Mouse (Mus musculus) MEL (cell line): Measurements from ENCODE around the gene Casc4. TPM values are rescaled to one million over a fixed set of nuclear protein-coding genes. Genes with fewer than 3 reads are reported as not detected.
"Not testable (repeated sequence)": the region's sequence is repeated elsewhere in the genome, so short reads cannot be mapped to it uniquely, and the experiment has no call there.

Experiments used
- DNase-seq: peaks from one replicate; pipeline ENCODE4 v3.0.0; 2011; ENCODE audit warnings: low read depth, low spot score
- H3K27ac ChIP-seq: 2 replicates; pipeline ENCODE4 v1.5.1; 2012; ENCODE audit warnings: low read depth, mild to moderate bottlenecking, control low read depth, low read length, moderate library complexity; ENCODE audit not compliant: control insufficient read depth
- H3K27me3 ChIP-seq, 2 experiments: fragments of 150-350 bp in 1 of 2; sonication (generic) in 1 of 2; 2 replicates each; pipeline ENCODE4 v1.6.1; 2012; ENCODE audit warnings: low read length in 2 of 2, mild to moderate bottlenecking in 2 of 2, improper control_type of control experiment in 1 of 2, moderate library complexity in 1 of 2; ENCODE audit not compliant: insufficient read depth in 2 of 2, control insufficient read depth in 1 of 2
- H3K36me3 ChIP-seq, 2 experiments: 2 replicates each; pipeline ENCODE4 v1.6.1; 2012 to 2014; ENCODE audit warnings: low read length in 2 of 2, improper control_type of control experiment in 1 of 2, inconsistent platforms in 1 of 2, mild to moderate bottlenecking in 1 of 2; ENCODE audit not compliant: insufficient read depth in 2 of 2, control insufficient read depth in 1 of 2
- H3K4me1 ChIP-seq, 2 experiments: fragments of 150-350 bp in 1 of 2; sonication (generic) in 1 of 2; 2 replicates each; pipeline ENCODE4 v1.6.1; 2012; ENCODE audit warnings: low read length in 2 of 2, improper control_type of control experiment in 1 of 2, mild to moderate bottlenecking in 1 of 2; ENCODE audit not compliant: insufficient read depth in 2 of 2, control insufficient read depth in 1 of 2
- H3K4me3 ChIP-seq, 2 experiments: fragments of 150-350 bp in 1 of 2; sonication (generic) in 1 of 2; 2 replicates each; pipeline ENCODE4 v1.5.1; 2012; ENCODE audit warnings: low read depth in 2 of 2, low read length in 2 of 2, mild to moderate bottlenecking in 2 of 2, moderate library complexity in 2 of 2, control low read depth in 1 of 2, improper control_type of control experiment in 1 of 2; ENCODE audit not compliant: control insufficient read depth in 1 of 2, insufficient read depth in 1 of 2
- H3K79me2 ChIP-seq: 2 replicates; pipeline ENCODE4 v1.6.1; 2012; ENCODE audit warnings: mild to moderate bottlenecking, low read length, moderate library complexity; ENCODE audit not compliant: control insufficient read depth, poor library complexity, insufficient read depth
- H3K9ac ChIP-seq: 2 replicates; pipeline ENCODE4 v1.6.1; 2012; ENCODE audit warnings: low read depth, mild to moderate bottlenecking, control low read depth, low read length, moderate library complexity; ENCODE audit not compliant: control insufficient read depth, poor library complexity, severe bottlenecking
- H3K9me3 ChIP-seq: fragments of 150-350 bp; sonication (generic); replicated peaks from 2 replicates; pipeline ENCODE4 v1.6.1; 2012; ENCODE audit warnings: mild to moderate bottlenecking, low read length, improper control_type of control experiment, moderate library complexity; ENCODE audit not compliant: insufficient read depth
- CHD1 ChIP-seq: IDR thresholded peaks from 2 replicates; pipeline ENCODE4 v1.6.1; 2012; ENCODE audit warnings: low read depth, mild to moderate bottlenecking, inconsistent platforms, low read length, improper control_type of control experiment
- CTCF ChIP-seq, 3 experiments: IDR thresholded peaks in 2 of 3; conservative IDR thresholded peaks in 1 of 3; 2 replicates each; pipeline ENCODE4 v1.5.1; 2011 to 2012; ENCODE audit warnings: low read length in 3 of 3, low read depth in 2 of 3, mild to moderate bottlenecking in 2 of 3, improper control_type of control experiment in 1 of 3, inconsistent platforms in 1 of 3, mixed read lengths in 1 of 3, moderate library complexity in 1 of 3; ENCODE audit not compliant: control insufficient read depth in 1 of 3, insufficient read depth in 1 of 3, poor library complexity in 1 of 3, severe bottlenecking in 1 of 3
- ETS1 ChIP-seq: IDR thresholded peaks from 2 replicates; pipeline ENCODE4 v1.6.1; 2012; ENCODE audit warnings: low read depth, mild to moderate bottlenecking, inconsistent platforms, low read length, improper control_type of control experiment, moderate library complexity
- MXI1 ChIP-seq: IDR thresholded peaks from 2 replicates; pipeline ENCODE4 v1.6.1; 2011; ENCODE audit warnings: mild to moderate bottlenecking, low read depth, low read length, improper control_type of control experiment
- NELFE ChIP-seq: IDR thresholded peaks from 2 replicates; pipeline ENCODE4 v1.6.1; 2011; ENCODE audit warnings: low read depth, low read length, improper control_type of control experiment
- RCOR1 ChIP-seq: IDR thresholded peaks from 2 replicates; pipeline ENCODE4 v1.6.1; 2012; ENCODE audit warnings: low read depth, mild to moderate bottlenecking, inconsistent platforms, low read length, improper control_type of control experiment
- SIN3A ChIP-seq: IDR thresholded peaks from 2 replicates; pipeline ENCODE4 v1.6.1; 2012; ENCODE audit warnings: low read length, improper control_type of control experiment, inconsistent platforms
- SMC3 ChIP-seq: IDR thresholded peaks from 2 replicates; pipeline ENCODE4 v1.6.1; 2011; ENCODE audit warnings: low read depth, low read length, improper control_type of control experiment
- ZNF384 ChIP-seq: IDR thresholded peaks from 2 replicates; pipeline ENCODE4 v1.6.1; 2012; ENCODE audit warnings: low read depth, mild to moderate bottlenecking, inconsistent platforms, low read length, improper control_type of control experiment
- polyA plus RNA-seq, 2 experiments: library from polyadenylated mRNA; stranded (reverse) in 1 of 2; unstranded in 1 of 2; fragments of >175 nt in 1 of 2; fragments of >200 nt in 1 of 2; gene quantifications; 2 replicates each; pipeline versions ENCODE4 v1.2.1 to v1.2.4; 2012; ENCODE audit warnings: low replicate concordance in 2 of 2, low read depth in 1 of 2; ENCODE audit not compliant: insufficient read length in 2 of 2, insufficient read depth in 1 of 2, missing spikeins in 1 of 2
- total RNA-seq: library from RNA; depleted of rRNA; stranded (reverse); fragments of 300-350 nt; gene quantifications from 2 replicates; pipeline ENCODE4 v1.2.3, GENCODE M21; 2012

Gene Casc4
- total and polyA plus RNA-seq, 3 experiments: 26.0 to 124 (median 30.1) TPM

DNA sequence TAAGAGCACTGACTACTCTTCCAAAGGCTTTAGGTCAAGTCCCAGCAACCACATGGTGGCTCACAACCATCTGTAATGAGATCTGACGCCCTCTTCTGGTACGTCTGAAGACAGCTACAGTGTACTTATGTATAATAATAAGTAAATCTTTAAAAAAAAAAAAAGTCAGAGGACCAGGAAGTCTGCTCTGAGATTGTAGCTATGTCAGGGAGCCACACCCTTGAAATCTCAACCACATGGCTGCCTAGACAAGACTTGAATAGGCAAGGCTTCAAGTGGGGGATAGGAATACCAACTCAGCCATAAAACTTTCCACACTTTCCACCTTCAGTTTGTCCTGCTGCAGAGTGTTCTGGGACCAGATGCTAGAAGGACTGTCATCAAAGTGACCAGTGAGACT is 70.9 kb downstream of the Casc4 start:
- H3K27me3 ChIP-seq: not testable (repeated sequence)
- peak; percentile 72 for TF ChIP-seq ZNF384
- peak in 2 of 3 experiments; percentile 2 to 6; a peak in 1 of 6 replicates for TF ChIP-seq CTCF (IDR thresholded peaks at IDR 0.05 in 2 of 3, conservative IDR thresholded peaks at IDR 0.05 in 1 of 3; ENCODE audit: control insufficient read depth in 1 of 3, insufficient read depth in 1 of 3, low read depth in 2 of 3, low read length in 3 of 3, poor library complexity in 1 of 3, severe bottlenecking in 1 of 3)
- peak; percentile 73 for TF ChIP-seq RCOR1
- TF ChIP-seq, all 39 proteins: peak for 3; not testable (repeated sequence) for 36

DNA sequence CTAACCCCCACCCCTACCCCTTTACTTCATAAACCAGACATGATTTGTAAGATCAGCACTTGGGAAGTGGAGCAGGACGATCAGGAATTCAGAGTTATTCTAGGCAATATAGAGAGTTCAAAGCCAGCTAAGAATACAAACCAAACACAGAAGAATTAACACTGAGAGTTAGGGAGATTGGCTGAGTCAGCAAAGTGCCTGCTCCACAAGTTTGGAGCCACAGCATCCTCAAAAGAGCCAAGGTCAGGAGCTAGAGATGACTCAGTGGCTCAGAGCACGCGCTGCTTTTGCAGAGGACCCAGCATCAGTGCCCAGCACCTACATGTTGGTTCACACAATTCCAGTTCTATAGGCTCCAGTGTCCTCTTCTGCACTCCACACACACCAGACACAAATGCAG is 76.6 kb downstream of the Casc4 start:
- DNase-seq: no peak
- no peaks in the 10 kb centered on the region for H3K4me1 ChIP-seq
- no peak overlapping the region for H3K27ac ChIP-seq
- H3K79me2 ChIP-seq: no peaks in the 10 kb centered on the region
- TF ChIP-seq NELFE (no peak), CHD1 (no peak), SMC3 (no peak)
- TF ChIP-seq, all 39 proteins: peak for 0
- no peaks in the 10 kb centered on the region for H3K27me3 ChIP-seq
- H3K36me3 ChIP-seq: no peaks in the 10 kb centered on the region
- H3K9me3 ChIP-seq: no peaks in the 10 kb centered on the region
- H3K4me3 ChIP-seq: no peak overlapping the region
- H3K9ac ChIP-seq: no peak overlapping the region

More for the DNA sequence above, 70.9 kb downstream of the Casc4 start:
- H3K9me3 ChIP-seq, H3K27ac ChIP-seq, H3K36me3 ChIP-seq, H3K4me3 ChIP-seq, H3K79me2 ChIP-seq, H3K9ac ChIP-seq, H3K4me1 ChIP-seq: not testable (repeated sequence)
- peak; percentile 41 for DNase-seq

DNA sequence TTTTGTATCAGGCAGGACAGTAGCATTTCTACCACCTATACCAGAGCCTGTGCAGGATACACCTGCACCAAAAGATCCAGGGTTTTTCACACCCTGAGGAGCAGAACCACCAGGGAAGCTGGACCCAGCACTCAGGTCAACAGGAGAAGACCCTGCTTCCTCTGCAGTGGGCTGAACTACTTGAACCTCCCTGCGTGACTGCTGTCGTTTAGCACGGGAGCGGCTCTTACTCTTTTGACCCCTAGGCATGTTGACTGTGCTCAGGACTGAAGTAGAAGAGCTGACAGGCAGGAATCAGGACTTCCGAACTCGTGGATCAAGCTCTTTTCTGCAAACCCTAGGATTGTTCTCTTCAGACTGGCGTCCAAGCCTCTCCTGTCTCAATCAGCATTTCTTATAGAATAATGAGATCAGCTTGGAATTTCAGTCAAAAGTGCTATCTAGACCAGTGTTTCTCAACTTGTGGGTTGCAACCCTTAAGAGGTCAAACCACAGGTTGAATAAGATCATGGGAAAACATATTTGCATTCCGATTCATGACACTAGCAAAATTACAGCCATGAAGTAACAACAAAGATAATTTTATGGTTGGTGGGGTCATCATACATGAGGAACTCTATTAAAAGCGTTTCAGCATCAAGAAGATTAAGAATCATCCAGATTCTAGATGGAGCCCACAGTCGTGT is 88.3 kb downstream of the Casc4 start:
- Histone ChIP-seq H3K36me3 (peaks cover 0 to 14% of the 10 kb centered on the region in 2 experiments; a peak in 3 of 4 replicates), H3K79me2 (peaks cover 29% of the 10 kb centered on the region), H3K27ac (peak overlapping the region; percentile 81), H3K9ac (peak overlapping the region; percentile 98), H3K9me3 (no peaks in the 10 kb centered on the region), H3K4me3 (peak overlapping the region; percentile 57 to 100), H3K4me1 (peaks cover 0 to 3% of the 10 kb centered on the region in 2 experiments; a peak in 2 of 4 replicates), H3K27me3 (no peaks in the 10 kb centered on the region; a peak in 1 of 4 replicates)
- DNase-seq: no peak
- no peak for TF ChIP-seq SIN3A
- TF ChIP-seq SMC3: no peak
- TF ChIP-seq MXI1: peak; percentile 27; the same call in 1 of the 2 replicates
- 0 out of 2 replicates have a peak, but pooled peaks have one; percentile 6 for TF ChIP-seq ETS1
